28 mouse cellular contexts compared by ENCODE assay signal in genomic region chr4:5495012-5495411, GRCm38 (mm10).
A peak's percentile ranks its signal among the peaks of the same experiment; 100 is the strongest.
DNase-seq lines count a peak whose midpoint lies in the region; ATAC-seq and TF ChIP-seq lines count a peak whose summit lies in the region.
"Had no signal": no experiment of that assay in that cellular context is flagged by ENCODE, and none has a peak within 500 bp of the region (broad histone marks: within the 10 kb centered on the region; RNA-seq: fewer than 3 reads in every experiment).

No protein-coding gene starts in this region.

- WGBS in limb, embryonic 13.5 days, result 35% methylated on average over 1 of the region's 1 CpGs
- WGBS in limb, embryonic 10.5 days, result 95% methylated on average over 1 of the region's 1 CpGs
- 66% methylated on average over 1 of the region's 1 CpGs for WGBS in intestine, embryonic 14.5 days
- WGBS in intestine, postnatal 0 days, result 43% methylated on average over 1 of the region's 1 CpGs

- no peaks in the 10 kb centered on the region for H3K36me3 ChIP-seq in limb, embryonic 13.5 days
- no peaks in the 10 kb centered on the region for H3K36me3 ChIP-seq in limb, embryonic 10.5 days
- H3K36me3 ChIP-seq in intestine, embryonic 14.5 days (ENCODE audit: control insufficient read depth, insufficient read depth, low read length), result no peaks in the 10 kb centered on the region
- no peaks in the 10 kb centered on the region for H3K36me3 ChIP-seq in intestine, postnatal 0 days (ENCODE audit: control insufficient read depth, insufficient read depth)
- H3K36me3 ChIP-seq: embryonic facial prominence, embryonic 10.5 days; embryonic facial prominence, embryonic 13.5 days; forebrain, embryonic 10.5 days; G1E; heart, embryonic 10.5 days; heart, embryonic 13.5 days had no signal

- no peaks in the 10 kb centered on the region for H3K27me3 ChIP-seq in limb, embryonic 13.5 days
- no peaks in the 10 kb centered on the region for H3K27me3 ChIP-seq in limb, embryonic 10.5 days (ENCODE audit: low read depth, poor library complexity, severe bottlenecking)
- H3K27me3 ChIP-seq in intestine, embryonic 14.5 days (replicated peaks; ENCODE audit: control insufficient read depth, insufficient read depth, low read length), result no peaks in the 10 kb centered on the region
- no peaks in the 10 kb centered on the region for H3K27me3 ChIP-seq in intestine, postnatal 0 days (replicated peaks; ENCODE audit: control insufficient read depth, insufficient read depth, low read length)
- H3K27me3 ChIP-seq: CH12.LX; embryonic facial prominence, embryonic 13.5 days; forebrain, embryonic 13.5 days; heart, embryonic 13.5 days; Patski had no signal

- H3K4me2 ChIP-seq in limb, embryonic 13.5 days (replicated peaks), result no peak overlapping the region
- no peak overlapping the region for H3K4me2 ChIP-seq in intestine, embryonic 14.5 days (ENCODE audit: low read length)
- no peak overlapping the region for H3K4me2 ChIP-seq in intestine, postnatal 0 days (replicated peaks; ENCODE audit: low read depth)
- H3K4me2 ChIP-seq: embryonic facial prominence, embryonic 13.5 days; forebrain, embryonic 13.5 days; heart, embryonic 13.5 days; hindbrain, embryonic 14.5 days had no signal

- H3K27ac ChIP-seq in limb, embryonic 13.5 days, result no peak overlapping the region
- H3K27ac ChIP-seq in limb, embryonic 10.5 days, result no peak overlapping the region
- H3K27ac ChIP-seq in intestine, embryonic 14.5 days (ENCODE audit: low read depth), result no peak overlapping the region
- H3K27ac ChIP-seq in intestine, postnatal 0 days (ENCODE audit: low read depth, low read length), result no peak overlapping the region
- H3K27ac ChIP-seq: embryonic facial prominence, embryonic 10.5 days; embryonic facial prominence, embryonic 13.5 days; forebrain, embryonic 10.5 days; forebrain, embryonic 13.5 days; heart, adult 2 months; heart, embryonic 10.5 days; heart, embryonic 13.5 days; hindbrain, embryonic 14.5 days; hindbrain, postnatal 0 days had no signal

- peak; percentile 3; the same call in 1 of the 2 replicates for ATAC-seq in limb, embryonic 13.5 days (ENCODE audit: low FRiP score, low read depth)
- peak; percentile 57; the same call in 1 of the 2 replicates for ATAC-seq in intestine, embryonic 14.5 days (replicated peaks; ENCODE audit: low FRiP score, low TSS enrichment, low read depth)
- ATAC-seq in intestine, postnatal 0 days, result peak; percentile 16; the same call in 1 of the 2 replicates
- ATAC-seq: forebrain, embryonic 13.5 days; forebrain, embryonic 16.5 days; hindbrain, postnatal 0 days; Patski had no signal

- TF ChIP-seq CTCF in intestine, postnatal 0 days (IDR thresholded peaks at IDR 0.05; ENCODE audit: low read depth), result no peak

- 0 out of 2 replicates have a peak, but pooled peaks cover 4% of the 10 kb centered on the region for H3K4me1 ChIP-seq in limb, embryonic 13.5 days
- H3K4me1 ChIP-seq in limb, embryonic 10.5 days, result no peaks in the 10 kb centered on the region
- H3K4me1 ChIP-seq in intestine, embryonic 14.5 days (replicated peaks; ENCODE audit: control insufficient read depth, insufficient read depth, low read length), result no peaks in the 10 kb centered on the region
- no peaks in the 10 kb centered on the region for H3K4me1 ChIP-seq in intestine, postnatal 0 days (replicated peaks; ENCODE audit: control insufficient read depth, insufficient read depth, low read length)
- H3K4me1 ChIP-seq: embryonic facial prominence, embryonic 10.5 days; embryonic facial prominence, embryonic 13.5 days; forebrain, embryonic 10.5 days; forebrain, embryonic 13.5 days; heart, embryonic 10.5 days; heart, embryonic 13.5 days had no signal

- H3K9ac ChIP-seq in limb, embryonic 13.5 days, result no peak overlapping the region
- no peak overlapping the region for H3K9ac ChIP-seq in intestine, embryonic 14.5 days (ENCODE audit: low read length)
- no peak overlapping the region for H3K9ac ChIP-seq in intestine, postnatal 0 days (ENCODE audit: low read depth, low read length)
- H3K9ac ChIP-seq: embryonic facial prominence, embryonic 13.5 days; forebrain, embryonic 13.5 days; heart, embryonic 13.5 days; hindbrain, embryonic 14.5 days had no signal

- H3K4me3 ChIP-seq in limb, embryonic 13.5 days, result no peak overlapping the region
- no peak overlapping the region for H3K4me3 ChIP-seq in limb, embryonic 10.5 days
- no peak overlapping the region for H3K4me3 ChIP-seq in intestine, embryonic 14.5 days (ENCODE audit: low read depth, low read length)
- no peak overlapping the region for H3K4me3 ChIP-seq in intestine, postnatal 0 days (ENCODE audit: low read depth, low read length)
- H3K4me3 ChIP-seq: embryonic facial prominence, embryonic 10.5 days; embryonic facial prominence, embryonic 13.5 days; forebrain, embryonic 10.5 days; forebrain, embryonic 13.5 days; heart, adult 2 months; heart, embryonic 10.5 days; heart, embryonic 13.5 days had no signal

- no peaks in the 10 kb centered on the region for H3K9me3 ChIP-seq in limb, embryonic 13.5 days
- H3K9me3 ChIP-seq in limb, embryonic 10.5 days (replicated peaks), result no peaks in the 10 kb centered on the region
- no peaks in the 10 kb centered on the region for H3K9me3 ChIP-seq in intestine, embryonic 14.5 days (ENCODE audit: control insufficient read depth, low read length)
- no peaks in the 10 kb centered on the region for H3K9me3 ChIP-seq in intestine, postnatal 0 days (ENCODE audit: control insufficient read depth)
- H3K9me3 ChIP-seq: embryonic facial prominence, embryonic 10.5 days; embryonic facial prominence, embryonic 13.5 days; forebrain, embryonic 10.5 days; forebrain, embryonic 13.5 days; G1E; heart, embryonic 10.5 days; heart, embryonic 13.5 days had no signal

- no peak for DNase-seq in limb, embryonic 10.5 days (ENCODE audit: low spot score)
- DNase-seq in intestine, embryonic 14.5 days (ENCODE audit: low spot score), result no peak
- DNase-seq in layer of hippocampus, adult 8-10 months (ENCODE audit: low spot score in 2 of 2), result no peak
- no peak for DNase-seq in adrenal gland, postnatal 36 days
- DNase-seq: adrenal gland, postnatal 10 days; cerebellum, adult 11 months; cerebellum, adult 8-10 months; cerebellum, postnatal 10 days; cerebellum, postnatal 36 days; gastrocnemius, postnatal 10 days; gastrocnemius, postnatal 36 days; heart, adult 2 months; heart, postnatal 14 days; heart, postnatal 4 days had no signal

Comparison
In these comparisons a context has a peak if more than half of its experiments do, and no peak if none do; other contexts are left out.
1. ATAC-seq: peak in every context shown above with its lines; median percentile 57 in intestine, embryonic 14.5 days; 16 in intestine, postnatal 0 days; 3 in limb, embryonic 13.5 days.